22 mouse cellular contexts compared by ENCODE assay signal in genomic region chr5:121540066-121540465, GRCm38 (mm10). TPM values are rescaled to one million over a fixed set of nuclear protein-coding genes. Genes with fewer than 3 reads are reported as not detected.
A peak's percentile ranks its signal among the peaks of the same experiment; 100 is the strongest.
DNase-seq lines count a peak whose midpoint lies in the region; TF ChIP-seq lines count a peak whose summit lies in the region.
"Had no signal": no experiment of that assay in that cellular context is flagged by ENCODE, and none has a peak within 500 bp of the region (broad histone marks: within the 10 kb centered on the region; RNA-seq: fewer than 3 reads in every experiment).

No protein-coding gene starts in this region.

- no peaks in the 10 kb centered on the region for H3K27me3 ChIP-seq in E14TG2a.4 (ENCODE audit: insufficient read depth, low read length)
- H3K27me3 ChIP-seq: CH12.LX; embryonic facial prominence, embryonic 12.5 days; forebrain, embryonic 13.5 days; forebrain, embryonic 15.5 days had no signal

- H3K36me3 ChIP-seq in E14TG2a.4 (ENCODE audit: insufficient read depth, low read length) (peaks cover 42% of the 10 kb centered on the region), ES-E14 (ENCODE audit: control insufficient read depth, insufficient read depth, low read length, poor library complexity, severe bottlenecking) (peaks cover 8% of the 10 kb centered on the region)

- H3K4me3 ChIP-seq in E14TG2a.4 (replicated peaks; ENCODE audit: low read length) (peak overlapping the region; percentile 13; the same call in 1 of the 2 replicates), ES-E14 (ENCODE audit: insufficient read depth in 1 of 2, low read depth in 1 of 2, low read length in 2 of 2, poor library complexity in 1 of 2, severe bottlenecking in 1 of 2) (no peak overlapping the region)
- H3K4me3 ChIP-seq: embryonic facial prominence, embryonic 10.5 days; embryonic facial prominence, embryonic 12.5 days; forebrain, embryonic 13.5 days; forebrain, embryonic 15.5 days had no signal

- peak overlapping the region; percentile 9; the same call in 1 of the 2 replicates for H3K27ac ChIP-seq in ES-E14 (ENCODE audit: insufficient read depth, low read depth, low read length, poor library complexity, severe bottlenecking)
- H3K27ac ChIP-seq: embryonic facial prominence, embryonic 10.5 days; embryonic facial prominence, embryonic 12.5 days; forebrain, embryonic 13.5 days; forebrain, embryonic 15.5 days had no signal

- H3K9me3 ChIP-seq in E14TG2a.4 (ENCODE audit: low read length) (no peaks in the 10 kb centered on the region), ES-E14 (ENCODE audit: control insufficient read depth, insufficient read depth, low read depth, low read length) (no peaks in the 10 kb centered on the region)
- H3K9me3 ChIP-seq: embryonic facial prominence, embryonic 10.5 days; embryonic facial prominence, embryonic 12.5 days; forebrain, embryonic 13.5 days; forebrain, embryonic 15.5 days had no signal

- H3K9ac ChIP-seq in ES-E14 (ENCODE audit: insufficient read depth, low read depth, low read length, poor library complexity, severe bottlenecking): no peak overlapping the region
- H3K9ac ChIP-seq: embryonic facial prominence, embryonic 12.5 days; forebrain, embryonic 13.5 days; forebrain, embryonic 15.5 days; forebrain, postnatal 0 days had no signal

- TF ChIP-seq CTCF in E14TG2a.4 (conservative IDR thresholded peaks at IDR 0.05; ENCODE audit: low read length): no peak

- in situ Hi-C loops in ES-E14 (cut with MboI; ENCODE audit: low sequenced_read_pairs in 2 of 2, unreplicated experiment in 2 of 2): no loop called here

- peaks cover 97% of the 10 kb centered on the region for H3K4me1 ChIP-seq in E14TG2a.4 (replicated peaks; ENCODE audit: low read depth, low read length)
- H3K4me1 ChIP-seq in ES-E14 (ENCODE audit: control insufficient read depth in 2 of 2, insufficient read depth in 2 of 2, low read length in 2 of 2, poor library complexity in 1 of 2): peaks cover 10 to 13% of the 10 kb centered on the region in 2 experiments

- no peak for DNase-seq in ES-E14 (ENCODE audit: low read depth, low spot score)
- DNase-seq in ZHBTc4 (ENCODE audit: low read depth, low spot score): peak; percentile 51
- DNase-seq in cerebellum, adult 18-20 months: no peak
- DNase-seq in left cerebral cortex, adult 8-10 months (ENCODE audit: low spot score in 2 of 2): no peak
- DNase-seq: adrenal gland, adult 2 months; adrenal gland, postnatal 10 days; adrenal gland, postnatal 25 days; B cell, adult 2 months; cerebellum, adult 11 months; cerebellum, adult 2 months; cerebellum, adult 9-10 months; cerebellum, postnatal 10 days; cerebellum, postnatal 25 days; forebrain, postnatal 0 days had no signal

TF ChIP-seq in ES-E14, 5 proteins besides CTCF, POLR2A, EP300 and RAD21:
- TF ChIP-seq ZC3H11A (IDR thresholded peaks at IDR 0.05; ENCODE audit: borderline replicate concordance, low read depth, low read length): no peak
- TF ChIP-seq ZNF384 (IDR thresholded peaks at IDR 0.05; ENCODE audit: low read depth, low read length): no peak
- TF ChIP-seq MAFK (IDR thresholded peaks at IDR 0.05; ENCODE audit: insufficient read depth, low read depth, low read length): no peak
- TF ChIP-seq HCFC1 (IDR thresholded peaks at IDR 0.05; ENCODE audit: borderline replicate concordance, insufficient read depth, low read length): no peak
- no peak for TF ChIP-seq CHD2 (IDR thresholded peaks at IDR 0.05; ENCODE audit: low read depth, low read length)
TF ChIP-seq in ES-E14: peak in this region for 0.

RNA-seq across cellular contexts. Expression of gene Adam1a, which starts 5.2 kb away (rescaled TPM):
- 6.1 and 6.3 TPM in 2 replicates for total RNA-seq in ES-E14 (2012; rRNA removed)
- 10 to 100 TPM in 3 of 4 experiments, 1 to 10 TPM in 1; 8.7 to 12.4 (median 11.5) TPM for total RNA-seq in left cerebral cortex, adult 8-10 months (2022)

RNA-seq across cellular contexts. Expression of gene Gm42878, which starts 5.2 kb away (rescaled TPM):
- not detected in 2 replicates for total RNA-seq in ES-E14 (2012; rRNA removed)
- not detected for total RNA-seq in left cerebral cortex, adult 8-10 months (2022)
- total RNA-seq: adrenal gland, adult 2 months; adrenal gland, postnatal 25 days; adrenal gland, postnatal 4 days; MEL had no signal

RNA-seq across cellular contexts. Expression of gene Mapkapk5, which starts 5.6 kb away (rescaled TPM):
- 94.3 and 111 TPM in 2 replicates for total RNA-seq in ES-E14 (2012; rRNA removed)
- total RNA-seq in left cerebral cortex, adult 8-10 months (2022): 10 to 100 TPM; 66.6 to 79.0 (median 74.5) TPM

RNA-seq across cellular contexts. Expression of gene Adam1b, which starts 36.8 kb away (rescaled TPM):
- total RNA-seq in ES-E14 (2012; rRNA removed): 0.09 TPM in 1 of 2 replicates, not detected in the other
- not detected for total RNA-seq in left cerebral cortex, adult 8-10 months (2022)
- total RNA-seq: adrenal gland, adult 2 months; adrenal gland, postnatal 10 days; adrenal gland, postnatal 25 days; adrenal gland, postnatal 4 days; forebrain, postnatal 0 days; MEL had no signal

RNA-seq across cellular contexts. Expression of gene Aldh2, which starts 53.6 kb away (rescaled TPM):
- total RNA-seq in ES-E14 (2012; rRNA removed): 157 and 238 TPM in 2 replicates
- 100 to 1,000 TPM; 131 to 154 (median 140) TPM for total RNA-seq in left cerebral cortex, adult 8-10 months (2022)
